Mouse (Mus musculus): ENCODE results near the gene Zmynd11.
"Not testable (repeated sequence)": the region's sequence is repeated elsewhere in the genome, so short reads cannot be mapped to it uniquely, and the experiment has no call there.

Gene Zmynd11

DNA sequence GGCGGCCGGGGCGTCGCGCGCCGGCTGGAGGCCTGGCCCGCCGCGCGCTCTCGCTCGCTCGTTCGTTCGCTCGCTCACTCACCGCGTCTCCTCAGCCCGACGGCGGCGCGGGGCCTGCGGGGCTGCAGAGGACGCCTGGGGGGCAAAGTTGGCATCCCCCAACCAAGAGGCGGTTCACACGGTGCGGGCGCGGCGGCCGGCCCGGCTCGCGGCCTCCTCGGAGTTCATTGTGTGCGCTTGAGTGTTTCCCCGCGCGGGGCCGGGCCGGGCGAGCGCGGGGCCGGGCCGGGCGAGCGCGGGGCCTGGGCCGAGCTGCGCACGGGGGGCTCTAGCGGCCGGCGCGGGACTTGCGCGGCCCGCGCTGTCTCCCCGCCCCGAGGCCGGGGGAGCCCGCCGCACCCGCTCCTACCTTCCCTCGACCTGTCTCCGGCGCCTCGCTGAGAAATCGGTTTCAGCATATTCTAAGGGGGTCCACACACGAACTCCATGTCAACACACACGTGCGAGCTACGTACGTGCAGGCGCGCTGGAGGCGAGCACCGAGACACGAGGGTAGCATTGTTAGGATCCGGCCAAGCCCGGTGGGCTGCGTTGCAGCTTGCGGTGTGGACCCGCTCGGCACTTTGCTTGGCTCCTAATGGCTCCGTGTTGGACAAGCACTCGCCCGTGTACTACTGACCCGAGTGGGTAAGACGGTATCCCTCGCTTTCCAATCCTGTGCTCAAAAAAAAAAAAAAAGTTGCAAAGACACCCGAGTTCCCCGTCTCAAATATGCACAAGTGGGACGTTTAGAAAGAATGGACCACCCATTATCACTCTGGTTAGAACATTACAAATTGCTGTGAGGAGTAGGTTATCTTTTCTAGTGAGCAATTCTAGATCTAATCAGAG is at the start of gene Zmynd11:
Gene Zmynd11, minus strand, starts transcription at position 685 of the 891 bp plus-strand sequence.
- DNase-seq (ENCODE audit: low read depth, low spot score) = no peak

DNA sequence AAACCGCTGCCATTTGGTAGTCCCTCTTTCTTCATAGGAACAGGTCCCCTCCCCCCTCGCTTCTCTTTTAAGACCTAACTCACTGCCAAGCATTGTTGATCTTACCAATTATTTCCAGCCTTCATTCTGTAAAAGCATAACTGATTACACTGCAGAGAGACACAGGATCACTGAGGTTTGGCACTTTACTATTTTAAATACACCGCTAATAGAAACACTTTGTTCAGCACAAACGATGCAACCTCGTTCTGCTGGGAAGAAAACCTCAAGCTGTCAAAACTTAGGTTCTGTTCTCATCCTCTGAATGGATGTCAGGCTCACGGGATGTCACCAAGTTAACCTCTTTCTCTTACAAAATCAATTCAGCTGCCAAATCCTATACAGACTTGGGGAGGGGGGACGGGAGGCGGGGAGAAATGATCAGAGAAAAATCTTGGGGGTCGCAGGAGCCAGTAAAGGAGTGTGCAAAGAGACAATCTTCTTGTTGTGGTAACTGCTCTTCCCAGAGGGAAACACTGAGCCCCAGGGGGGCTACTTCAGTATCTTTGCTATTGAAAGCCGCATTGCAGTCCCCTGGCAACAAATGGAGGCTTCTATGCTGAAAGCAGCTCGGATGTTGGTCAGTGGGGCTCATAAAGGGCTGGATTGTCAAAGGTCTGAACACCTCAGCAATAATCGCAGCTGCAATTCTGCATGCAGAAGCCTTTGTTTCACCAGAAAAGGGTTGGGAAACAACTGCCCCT is 30.9 kb upstream of the Zmynd11 start:
- peak; percentile 6 for DNase-seq (ENCODE audit: low read depth, low spot score)

DNA sequence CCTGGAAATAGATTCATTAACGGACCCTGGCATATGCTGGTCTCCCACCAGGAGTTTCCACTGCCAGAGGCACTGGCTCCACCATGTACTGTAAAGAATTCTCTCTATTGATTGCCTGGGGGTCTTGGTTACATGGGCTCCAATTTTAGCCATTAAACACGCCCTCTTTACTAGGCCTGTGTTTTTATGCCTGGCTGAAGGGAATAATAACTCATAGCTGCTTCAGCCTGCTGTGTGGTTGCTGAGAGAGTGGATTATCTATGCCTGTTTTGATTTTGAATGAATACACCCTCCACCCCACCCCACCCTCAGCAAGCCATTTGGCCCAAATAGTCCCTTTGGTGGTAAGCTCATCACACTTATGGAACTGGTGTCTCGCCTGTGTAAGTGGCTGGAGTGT is 20.9 kb upstream of the Zmynd11 start:
- no peak for DNase-seq (ENCODE audit: low read depth, low spot score)

DNA sequence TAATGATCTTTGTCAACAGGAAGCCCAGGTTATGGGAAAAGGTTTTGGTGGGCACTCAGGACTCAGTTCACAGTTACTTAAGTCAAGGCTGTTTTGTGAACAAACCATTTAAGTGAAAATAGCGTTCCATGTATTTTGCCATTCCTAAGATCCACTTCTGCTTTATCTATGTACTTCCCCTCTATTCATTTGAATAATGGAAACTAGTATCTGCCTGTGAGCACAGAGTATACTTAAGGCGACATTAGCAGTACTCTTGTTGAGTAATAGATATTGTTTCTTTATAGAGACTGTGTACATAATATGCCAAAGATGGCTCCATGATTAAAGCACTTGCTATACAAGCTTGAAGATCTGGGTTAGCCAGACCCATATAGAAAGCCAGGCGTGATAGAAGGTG is 18.6 kb upstream of the Zmynd11 start:
- no peak for DNase-seq (ENCODE audit: low read depth, low spot score)

DNA sequence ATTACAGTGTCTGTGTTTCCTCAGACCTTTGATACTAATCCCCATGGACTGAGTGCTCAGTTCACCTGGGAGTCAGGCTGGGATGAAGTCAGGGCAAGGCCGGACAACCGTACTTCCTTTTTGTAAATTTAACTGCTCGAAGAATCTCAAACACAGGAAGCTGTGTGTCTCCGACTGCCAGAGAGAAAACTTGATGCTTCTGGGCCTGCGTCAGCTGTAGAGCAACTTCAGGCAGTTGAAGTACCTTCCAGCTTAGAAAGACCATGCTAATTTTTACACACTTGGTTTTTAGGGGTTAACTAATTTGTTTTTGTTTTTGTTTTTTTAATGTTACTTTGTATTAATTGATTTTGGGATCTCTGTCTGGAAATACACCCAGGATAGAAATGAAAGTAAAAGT is 10.8 kb upstream of the Zmynd11 start:
- no peak for DNase-seq (ENCODE audit: low read depth, low spot score)

DNA sequence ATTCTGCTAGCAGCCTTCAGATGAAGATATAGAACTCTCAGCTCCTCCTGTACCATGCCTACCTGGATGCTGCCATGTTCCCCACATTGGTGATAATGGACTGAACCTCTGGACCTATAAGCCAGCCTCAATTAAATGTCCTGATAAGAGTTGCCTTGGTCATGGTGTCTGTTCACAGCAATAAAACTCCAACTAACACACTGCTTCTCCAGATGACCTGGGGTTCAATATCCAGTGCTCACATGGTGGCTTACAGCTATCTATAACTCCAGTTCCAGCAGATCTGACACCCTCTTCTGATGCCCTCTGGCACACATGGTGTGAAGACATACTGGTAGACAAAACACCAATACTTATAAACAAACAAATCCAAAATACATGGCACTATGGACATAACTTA is 8.9 kb upstream of the Zmynd11 start:
- DNase-seq (ENCODE audit: low read depth, low spot score) = no peak

DNA sequence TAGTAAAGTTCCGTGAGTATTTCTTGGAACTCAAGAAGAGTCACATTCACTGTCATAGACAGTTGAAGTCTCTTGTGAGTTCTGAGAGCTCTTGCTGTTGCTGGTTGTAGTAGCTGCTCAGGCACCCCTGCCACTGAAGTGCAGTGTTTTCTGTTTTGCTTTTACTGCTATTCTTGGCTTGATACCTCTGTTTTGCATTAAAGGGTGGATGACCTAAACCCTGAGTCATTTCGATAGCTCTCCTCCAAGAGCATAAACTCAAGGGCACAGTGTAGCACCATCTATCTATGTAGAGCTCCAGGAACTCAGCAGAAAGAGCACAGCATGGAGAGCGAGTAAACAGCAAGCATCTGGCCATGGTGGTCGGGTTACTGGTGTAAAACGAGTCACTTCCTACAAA is 2.1 kb upstream of the Zmynd11 start:
- DNase-seq (ENCODE audit: low read depth, low spot score) = no peak

DNA sequence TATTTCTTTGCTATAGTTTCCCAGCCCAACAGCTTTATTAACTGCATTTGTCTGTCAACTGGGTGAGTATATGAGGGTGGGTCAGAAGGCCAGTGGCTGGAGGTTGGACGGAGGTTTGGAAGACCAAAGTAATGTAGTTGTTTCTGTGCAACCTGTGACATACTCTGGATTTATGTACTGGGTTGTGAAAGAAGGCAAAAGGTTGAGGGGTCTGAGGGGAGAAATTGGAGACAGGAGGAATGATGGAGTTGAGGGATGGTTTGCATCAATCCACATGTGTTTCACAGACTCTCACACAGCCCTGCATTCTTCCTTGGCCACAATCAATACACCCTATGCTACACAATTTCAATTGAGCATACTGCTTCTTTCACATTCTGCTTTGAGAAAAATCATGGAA is 1.4 kb upstream of the Zmynd11 start:
- no peak for DNase-seq (ENCODE audit: low read depth, low spot score)

DNA sequence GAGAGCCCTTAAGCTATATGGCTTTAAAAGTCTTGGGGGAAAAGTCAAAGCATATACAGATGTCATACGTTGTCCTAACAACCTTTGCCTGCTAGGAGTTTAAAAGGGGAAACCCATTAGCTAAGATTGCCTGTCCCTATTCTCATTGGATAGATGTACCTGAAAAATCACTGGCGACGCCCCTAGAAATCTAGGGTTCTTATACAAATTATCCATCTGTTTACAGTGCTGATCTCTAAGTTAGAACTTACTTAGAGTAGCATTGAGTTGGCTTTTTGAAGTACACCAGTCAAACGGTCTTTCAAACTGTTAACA is 364 bp upstream of the Zmynd11 start:
- DNase-seq (ENCODE audit: low read depth, low spot score) = no peak

DNA sequence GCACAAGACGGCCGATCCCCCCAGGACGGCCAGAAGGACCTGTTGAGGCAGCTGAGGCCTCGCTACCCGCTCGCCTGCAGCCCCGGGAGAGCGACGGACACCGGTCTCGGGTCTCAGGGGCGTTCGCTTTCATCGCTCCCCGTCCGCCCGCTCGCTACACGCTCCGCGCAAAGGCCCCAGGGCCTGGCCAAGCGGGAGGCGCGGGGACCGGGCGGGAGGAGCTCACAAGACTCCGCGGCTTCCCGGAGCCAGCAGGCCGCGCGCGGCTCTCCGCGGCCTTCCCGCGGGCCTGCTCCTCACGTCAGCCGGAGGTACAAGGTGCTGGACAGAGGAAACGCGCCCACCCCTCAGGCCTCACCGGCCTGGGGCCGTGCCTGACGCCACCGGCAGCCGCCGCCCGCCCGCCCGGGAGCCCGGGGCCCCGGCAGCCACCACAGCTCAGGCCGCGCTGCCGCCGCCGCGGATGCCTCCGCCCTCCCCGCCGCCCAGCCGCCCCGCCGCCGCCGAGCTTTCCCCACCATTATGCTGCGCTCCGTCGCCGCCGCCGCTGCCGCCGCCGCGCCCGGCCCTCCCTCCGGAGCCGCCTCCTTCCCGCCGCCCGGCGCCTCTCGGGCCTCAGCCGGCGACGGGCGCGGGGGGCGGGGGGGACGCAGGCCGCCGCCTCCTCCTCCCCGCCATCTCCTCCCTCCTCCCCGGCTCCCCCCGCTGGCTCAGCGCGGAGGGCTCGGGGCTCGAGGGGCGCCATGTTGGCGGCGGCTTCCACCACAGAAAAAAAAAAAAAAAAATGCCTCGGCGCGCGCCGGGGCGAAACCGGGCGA is 1.1 kb downstream of the Zmynd11 start:
- DNase-seq (ENCODE audit: low read depth, low spot score) = no peak

DNA sequence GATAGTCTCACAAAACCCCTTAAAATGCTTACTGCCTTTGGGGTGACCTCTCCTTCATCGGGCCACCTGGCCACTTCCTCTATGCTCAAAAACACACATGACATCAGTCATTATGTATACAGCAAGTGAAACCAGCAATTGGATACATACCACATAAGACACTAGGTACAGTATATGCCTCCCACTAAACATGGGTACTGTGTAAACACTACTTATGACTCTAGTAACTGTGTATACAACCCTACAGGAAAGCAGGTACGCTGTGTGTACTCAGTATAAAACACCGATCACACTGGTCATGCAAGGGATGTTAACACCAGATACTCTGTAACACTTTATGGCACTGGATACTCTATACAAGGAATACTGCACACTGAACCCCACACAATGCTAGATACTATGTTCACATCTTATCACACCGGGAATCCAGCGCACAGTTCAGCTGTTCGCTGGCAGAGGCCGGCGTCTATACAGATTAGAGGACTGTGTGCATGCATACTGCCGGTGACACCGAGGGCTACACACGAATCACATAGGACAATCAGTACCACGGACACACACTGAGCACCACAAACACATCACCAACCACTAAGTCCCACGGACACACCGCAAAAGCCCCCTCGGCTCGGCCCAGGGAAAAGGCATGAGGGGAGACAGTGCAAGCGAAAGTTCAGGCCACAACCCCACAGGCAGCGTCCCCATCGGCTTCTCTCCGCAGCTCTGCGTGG is 1.9 kb downstream of the Zmynd11 start:
- DNase-seq (ENCODE audit: low read depth, low spot score) = no peak

DNA sequence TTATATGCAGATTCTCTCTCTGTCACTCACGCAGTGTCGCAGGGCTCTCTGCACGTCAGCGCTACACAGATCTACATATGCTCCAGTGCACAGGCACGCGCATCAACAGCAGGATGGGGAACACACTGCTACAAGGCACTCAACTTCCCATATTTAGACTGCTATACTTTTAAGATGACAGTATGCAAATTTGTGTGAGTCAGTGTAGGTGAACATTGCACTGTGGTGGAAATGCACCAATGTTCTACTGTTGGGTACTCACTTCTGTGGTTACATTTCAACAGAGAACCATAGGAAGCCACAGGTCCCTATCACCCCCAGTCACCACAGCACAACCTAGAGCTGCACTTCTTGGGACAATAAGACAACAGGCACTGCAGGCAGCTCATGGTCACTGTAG is 5.1 kb downstream of the Zmynd11 start:
- no peak for DNase-seq (ENCODE audit: low read depth, low spot score)

DNA sequence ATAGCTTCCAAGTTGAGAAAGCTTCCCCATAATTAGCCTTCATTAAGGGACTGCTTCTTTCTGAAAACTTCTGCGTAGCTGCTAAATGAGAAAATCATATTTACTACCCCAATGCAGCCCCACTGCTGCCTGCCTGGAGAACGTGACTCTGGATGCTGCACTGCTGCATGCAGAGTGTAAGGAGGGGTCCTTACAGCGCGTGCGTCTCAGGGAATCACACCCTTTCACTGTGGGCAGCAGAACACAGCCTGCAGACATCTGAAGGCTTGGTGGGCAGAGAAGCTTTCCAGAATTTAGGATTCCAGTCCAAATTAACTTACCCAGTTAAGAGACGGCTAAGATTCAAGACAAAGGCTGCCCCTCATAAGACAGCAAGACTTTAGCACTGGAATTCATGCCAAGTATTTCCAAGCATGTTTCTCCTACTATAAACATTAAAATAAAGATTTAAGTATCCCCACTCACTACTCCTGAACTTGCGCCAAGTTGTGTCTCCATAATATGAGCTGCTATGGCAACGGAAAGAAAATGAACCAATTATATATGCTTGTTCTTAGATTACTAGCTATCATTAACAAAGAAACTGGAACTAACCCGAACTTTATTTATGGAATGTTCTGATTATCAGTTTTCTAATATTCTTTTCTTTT is 7.2 kb downstream of the Zmynd11 start:
- no peak for DNase-seq (ENCODE audit: low read depth, low spot score)

DNA sequence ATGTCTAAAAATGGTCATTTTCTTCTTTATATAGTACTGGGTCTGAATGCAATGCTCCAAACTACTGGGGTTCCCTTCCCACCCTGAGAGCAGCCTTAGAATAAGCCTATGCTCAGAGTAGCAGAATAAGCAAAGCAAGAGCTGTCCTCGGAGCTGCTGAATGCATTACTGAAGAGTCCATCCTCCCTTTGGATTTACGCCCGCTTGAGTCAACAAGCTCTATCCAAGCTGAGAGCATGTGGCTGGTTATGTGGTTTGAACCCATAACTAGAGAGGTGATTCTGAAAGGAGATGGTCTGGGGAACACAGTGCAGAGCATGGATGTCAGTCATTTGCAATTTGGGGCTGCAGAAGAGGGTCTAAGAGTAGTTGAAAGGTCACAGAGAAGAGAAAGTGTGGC is 11.4 kb downstream of the Zmynd11 start:
- DNase-seq (ENCODE audit: low read depth, low spot score) = no peak

DNA sequence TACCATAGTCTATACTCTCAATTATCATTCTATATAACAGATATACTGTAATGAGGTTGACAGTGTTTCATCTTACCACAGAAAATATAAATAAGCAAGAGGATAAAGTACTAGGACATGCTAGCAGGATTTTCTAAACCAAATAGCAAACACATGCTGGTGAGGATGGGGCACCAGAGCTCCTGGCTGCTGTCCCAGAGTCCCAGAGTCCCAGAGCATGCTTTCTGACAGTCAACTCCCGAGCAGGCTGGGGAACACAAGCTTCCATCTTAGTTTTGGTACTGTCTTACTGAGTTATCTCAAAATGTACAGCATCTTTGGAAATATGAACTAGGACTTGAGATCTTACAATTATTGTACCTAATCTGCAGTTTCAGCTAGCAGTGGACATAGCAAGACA is 14.8 kb downstream of the Zmynd11 start:
- DNase-seq (ENCODE audit: low read depth, low spot score) = no peak

DNA sequence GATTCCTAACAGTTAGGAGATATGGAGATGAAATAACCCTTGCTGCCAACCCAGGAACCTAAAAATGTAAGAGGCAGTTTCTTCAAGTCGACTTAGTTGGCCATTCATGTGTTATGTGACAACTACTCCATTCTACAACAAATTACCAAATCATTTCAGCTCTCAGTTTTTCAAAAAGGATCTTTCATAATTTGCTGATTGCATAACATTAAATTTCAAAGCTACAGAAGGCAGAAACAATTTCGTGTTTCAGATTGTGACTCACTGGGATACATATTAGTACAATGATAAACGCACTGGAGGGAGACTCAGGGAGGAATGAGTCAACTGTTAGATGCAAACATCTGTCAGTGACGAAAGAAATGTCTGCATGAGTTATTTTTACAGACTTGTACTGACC is 15.3 kb downstream of the Zmynd11 start:
- DNase-seq (ENCODE audit: low read depth, low spot score) = no peak

DNA sequence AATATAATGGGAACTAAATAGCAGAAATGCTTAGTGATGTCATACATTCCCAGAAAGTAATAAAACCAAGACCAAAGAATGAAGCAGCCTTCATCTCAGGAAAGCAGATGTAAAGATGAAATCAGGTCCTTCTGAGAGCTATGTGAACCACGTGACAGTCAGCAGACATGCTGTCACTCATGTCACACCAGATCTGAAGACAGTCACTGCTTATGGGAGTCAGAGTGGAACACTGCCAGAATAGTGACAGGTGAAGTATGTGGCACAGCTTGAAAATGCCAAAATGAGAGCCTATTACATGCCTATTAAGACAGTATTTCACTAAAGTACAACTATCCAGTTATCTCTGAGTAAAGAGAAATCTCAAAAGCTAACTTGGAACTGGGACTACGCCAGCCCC is 26.9 kb downstream of the Zmynd11 start:
- no peak for DNase-seq (ENCODE audit: low read depth, low spot score)

DNA sequence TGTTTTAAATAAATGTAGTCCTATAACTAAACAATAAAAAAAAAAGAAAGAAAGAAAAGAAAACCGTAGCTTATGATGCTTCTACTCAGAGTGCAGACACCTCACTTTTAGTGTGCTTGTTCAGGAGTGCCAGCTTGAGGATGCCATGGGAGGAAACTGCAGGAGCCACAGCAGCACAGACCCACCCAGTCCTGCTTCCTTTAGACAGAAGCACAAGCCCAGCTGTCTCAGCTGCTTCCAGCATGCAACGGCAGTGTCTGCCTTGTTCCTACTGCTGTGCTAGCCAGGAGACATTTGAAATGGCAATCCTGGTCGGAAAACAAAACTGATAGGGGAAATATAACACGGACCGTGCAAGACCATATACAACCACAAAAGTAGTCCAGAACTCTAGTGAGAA is 28.1 kb downstream of the Zmynd11 start:
- no peak for DNase-seq (ENCODE audit: low read depth, low spot score)

DNA sequence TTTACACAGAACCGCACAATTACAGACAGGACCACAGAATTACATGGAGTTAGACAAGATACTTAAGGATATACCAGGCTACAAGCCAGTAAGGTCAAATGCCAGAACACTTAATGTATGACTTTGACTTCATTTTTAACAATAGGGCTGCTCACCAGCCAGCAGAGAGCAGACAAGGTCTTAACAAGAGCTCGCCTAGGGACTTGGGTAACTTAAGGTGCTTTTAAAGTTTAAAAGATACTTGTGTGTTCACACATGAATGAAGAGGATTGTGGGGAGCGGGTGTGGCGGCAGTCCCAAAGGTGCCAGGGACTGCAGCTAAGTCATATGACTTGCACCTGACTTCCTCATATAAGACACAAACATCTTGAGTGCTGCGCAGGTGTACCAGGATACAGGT is 32.9 kb downstream of the Zmynd11 start:
- DNase-seq (ENCODE audit: low read depth, low spot score) = not testable (repeated sequence)

DNA sequence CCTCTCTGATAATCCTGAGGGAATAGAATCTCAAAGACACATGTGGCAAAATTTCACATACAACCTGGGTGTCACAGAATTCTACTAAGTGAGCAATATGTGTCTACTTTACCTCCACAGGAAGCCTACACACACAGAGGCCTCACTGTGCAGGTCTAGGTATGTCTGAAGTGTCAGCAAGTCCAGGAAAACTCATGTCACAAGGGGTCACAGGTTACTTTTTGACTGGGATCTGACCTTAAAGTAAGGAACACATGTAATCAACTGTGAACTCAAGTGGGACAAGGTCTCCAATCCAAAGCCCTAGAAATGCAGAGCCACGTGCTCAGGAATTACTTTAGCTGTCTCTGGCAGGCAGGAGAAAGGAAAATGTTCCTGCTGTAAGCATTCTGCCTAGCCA is 36.1 kb downstream of the Zmynd11 start:
- no peak for DNase-seq (ENCODE audit: low read depth, low spot score)

DNA sequence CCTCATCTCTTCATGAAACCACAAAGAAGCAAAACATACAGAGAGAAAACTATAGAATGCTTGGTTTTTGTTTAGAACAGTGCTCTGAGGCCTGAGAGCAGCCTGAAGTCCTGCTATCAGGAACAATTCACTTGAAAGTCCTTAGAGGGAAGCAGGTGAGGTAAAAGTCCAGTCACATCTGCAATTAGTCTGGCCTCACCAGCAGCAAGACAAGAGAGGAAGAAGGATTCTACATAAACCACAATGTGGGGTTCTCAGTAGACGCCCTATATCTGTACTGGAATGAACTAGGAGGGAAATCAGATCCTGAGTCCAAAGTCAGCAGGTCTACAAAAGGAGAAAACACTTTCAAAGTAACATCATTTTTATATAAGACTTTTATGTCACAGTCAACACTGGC is 49.9 kb downstream of the Zmynd11 start:
- no peak for DNase-seq (ENCODE audit: low read depth, low spot score)
